Mouse (Mus musculus) heart, adult 18-20 months (tissue): ENCODE data around the gene Cdrt4. TPM values are rescaled to one million over a fixed set of nuclear protein-coding genes. Genes with fewer than 3 reads are reported as not detected.
A peak's percentile ranks its signal among the peaks of the same experiment; 100 is the strongest.

Experiments used
- DNase-seq, 2 experiments: peaks; one replicate each; pipeline ENCODE4 v3.0.0; 2021 to 2022; ENCODE audit warnings: mixed read lengths in 1 of 2
- total RNA-seq, 2 experiments: library from RNA; stranded (reverse); gene quantifications; 2 replicates each; pipeline ENCODE4 v1.2.3; 2021

Cdrt4 gene
- total RNA-seq, 2 experiments from 2014 or later = not detected

DNA sequence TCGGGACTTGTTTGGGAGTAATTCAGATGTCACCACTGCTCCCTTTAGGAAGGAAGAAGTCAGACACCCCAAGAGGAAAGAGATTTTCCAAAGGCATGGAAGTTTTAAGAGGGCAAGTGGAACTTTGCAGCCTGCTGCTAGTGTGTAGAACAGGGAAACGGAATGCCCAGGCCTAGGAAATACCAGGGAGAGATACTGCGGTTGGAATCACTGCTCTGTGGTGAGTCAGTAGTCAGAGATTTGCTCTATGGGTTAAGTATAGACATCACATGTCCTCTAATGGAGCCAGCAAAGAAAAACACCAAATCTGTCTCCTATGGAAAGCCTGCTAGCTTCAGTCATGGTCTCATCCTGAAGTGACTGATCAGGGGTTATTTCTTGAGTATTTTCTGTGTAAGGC lies 10.8 kb upstream of the Cdrt4 start:
- no peak for DNase-seq

DNA sequence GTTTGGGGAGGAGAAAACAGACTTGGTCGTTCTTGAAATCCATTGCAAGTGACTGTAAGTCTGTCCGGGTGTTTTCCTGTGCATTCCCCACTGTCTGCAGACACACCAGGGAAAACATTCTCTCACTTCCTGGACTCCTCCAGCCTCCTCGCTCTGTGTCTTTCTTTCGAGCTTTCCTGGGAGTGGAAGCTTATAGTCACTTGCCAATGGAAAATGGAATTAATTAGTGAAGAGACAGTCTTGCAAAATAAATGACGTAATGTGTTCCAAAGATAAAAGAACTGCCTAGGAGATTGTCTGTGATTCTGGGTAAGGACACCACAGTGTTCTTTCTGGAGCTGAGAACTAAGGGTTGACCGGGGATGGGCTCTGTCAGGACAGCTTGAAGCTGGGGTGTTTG lies 7.5 kb upstream of the Cdrt4 start:
- DNase-seq = peak; percentile 52 to 63

DNA sequence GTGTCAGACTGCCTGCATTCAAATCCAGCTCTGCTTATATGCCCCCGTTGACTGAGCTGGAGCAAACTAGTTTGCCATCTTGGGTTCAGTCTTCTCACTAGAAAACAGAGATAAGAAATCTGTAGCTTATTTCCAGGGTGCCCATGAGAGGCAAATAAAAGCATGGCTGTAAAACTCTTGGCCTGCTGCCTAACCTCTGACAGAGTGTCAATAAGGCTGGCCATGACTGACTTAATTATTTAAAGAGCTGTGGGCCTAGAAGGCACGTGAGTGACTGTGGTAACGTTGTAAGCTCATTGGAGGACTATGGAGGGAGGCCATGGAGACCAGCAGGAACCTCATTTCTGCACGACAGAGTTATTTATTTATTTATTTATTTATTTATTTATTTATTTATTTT lies 5.5 kb upstream of the Cdrt4 start:
- DNase-seq = no peak

DNA sequence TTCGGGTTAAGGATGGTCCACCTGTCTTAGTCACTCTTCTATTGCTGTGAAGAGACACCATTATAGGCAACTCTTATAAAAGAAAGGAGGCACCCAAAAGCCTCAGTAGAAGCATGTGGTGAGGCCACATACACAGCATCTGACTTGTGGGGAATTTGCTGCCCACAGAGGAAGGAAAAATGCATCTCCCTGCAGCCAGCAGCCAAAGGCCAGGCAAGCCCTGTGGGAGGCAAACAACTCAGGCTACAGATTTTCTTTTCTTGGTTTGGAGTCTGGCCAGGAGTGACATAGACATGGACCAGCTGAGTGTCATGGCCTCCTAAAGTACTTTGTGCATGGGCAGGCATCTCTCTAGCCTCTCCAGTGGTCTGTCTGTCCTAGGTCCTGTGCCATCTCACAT lies 1.4 kb upstream of the Cdrt4 start:
- DNase-seq = peak in 1 of 2 experiments; percentile 56

DNA sequence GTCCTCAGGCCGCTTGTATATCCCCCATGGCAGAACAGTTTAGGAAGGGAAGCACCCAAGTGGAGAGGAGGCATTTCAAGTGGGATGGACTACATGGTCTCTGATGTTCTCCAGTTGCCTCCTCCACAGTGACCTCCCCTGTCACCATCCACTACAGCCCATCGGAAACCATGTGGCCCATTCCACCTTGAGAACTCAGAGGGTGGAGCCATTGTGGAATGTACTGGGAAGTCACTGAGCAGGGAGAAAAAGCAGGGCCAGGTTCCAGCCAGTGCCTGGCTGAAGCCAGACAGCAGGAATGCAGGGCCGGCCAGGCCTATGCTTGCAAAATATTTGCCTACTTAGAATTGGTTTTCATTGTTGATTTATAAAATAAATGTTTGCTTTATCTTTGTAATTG lies 3.8 kb downstream of the Cdrt4 start:
- peak in 1 of 2 experiments; percentile 25 for DNase-seq

DNA sequence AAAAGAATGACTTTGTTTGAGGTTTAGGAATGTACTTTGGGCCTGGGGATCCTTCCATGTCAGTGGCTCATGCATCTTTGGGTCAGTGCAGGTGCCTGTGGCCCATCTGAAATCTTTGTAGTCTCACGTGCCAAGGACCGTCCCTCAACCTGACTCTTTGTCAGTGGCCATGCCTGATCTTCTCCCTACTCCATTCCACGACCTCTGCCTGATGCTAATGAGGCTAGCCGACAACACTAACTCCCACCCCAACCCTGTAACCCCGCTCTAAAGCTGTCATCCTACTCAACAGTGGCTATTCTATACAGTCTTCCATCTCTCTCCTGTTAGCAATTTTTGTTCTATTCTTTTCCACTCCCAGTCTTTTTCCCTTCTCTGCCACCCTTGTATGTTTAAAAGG lies 4.2 kb downstream of the Cdrt4 start:
- DNase-seq = no peak

DNA sequence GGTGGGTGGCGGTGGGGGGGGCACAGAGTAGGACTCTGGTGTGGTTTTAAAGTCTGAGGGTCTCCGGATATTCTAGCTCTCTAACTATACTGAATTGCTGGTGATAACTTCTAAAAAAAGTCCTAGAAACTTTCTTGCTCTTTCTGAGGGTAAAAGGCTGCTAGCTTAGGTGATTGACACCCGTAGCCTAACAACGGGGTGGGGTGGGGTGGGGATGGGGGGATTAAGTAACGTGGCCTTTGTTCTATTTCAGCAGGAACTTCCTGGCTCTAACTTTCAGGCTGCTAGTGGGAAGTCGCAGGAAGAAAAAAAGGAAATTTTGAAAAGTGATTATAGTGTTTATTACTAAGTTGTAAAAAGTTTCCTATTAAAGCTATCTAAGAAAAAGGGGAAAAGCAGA lies 4.8 kb downstream of the Cdrt4 start:
- DNase-seq = no peak

DNA sequence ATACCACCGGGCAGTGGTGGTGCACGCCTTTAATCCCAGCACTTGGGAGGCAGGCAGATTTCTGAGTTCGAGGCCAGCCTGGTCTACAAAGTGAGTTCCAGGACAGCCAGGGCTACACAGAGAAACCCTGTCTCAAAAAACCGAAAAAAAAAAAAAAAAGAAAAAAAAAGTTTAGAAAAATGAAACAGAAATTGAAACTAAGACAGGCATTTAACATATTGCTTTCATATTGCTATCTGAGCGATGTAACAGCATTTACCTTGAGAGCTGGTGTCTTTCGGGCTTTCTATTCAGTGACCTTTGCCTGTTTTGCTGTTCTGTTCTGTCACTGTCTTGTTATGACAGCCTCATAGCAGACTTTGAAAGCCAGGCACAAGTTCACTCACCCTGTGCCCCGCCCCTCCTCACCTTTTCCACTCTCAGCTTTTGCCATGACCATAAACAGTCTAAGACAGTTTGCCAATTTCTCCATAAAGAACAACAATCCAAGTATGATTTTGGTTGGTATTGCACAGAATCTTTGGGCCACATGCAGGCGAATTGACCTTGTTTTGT lies 6.7 kb downstream of the Cdrt4 start:
- DNase-seq = no peak

DNA sequence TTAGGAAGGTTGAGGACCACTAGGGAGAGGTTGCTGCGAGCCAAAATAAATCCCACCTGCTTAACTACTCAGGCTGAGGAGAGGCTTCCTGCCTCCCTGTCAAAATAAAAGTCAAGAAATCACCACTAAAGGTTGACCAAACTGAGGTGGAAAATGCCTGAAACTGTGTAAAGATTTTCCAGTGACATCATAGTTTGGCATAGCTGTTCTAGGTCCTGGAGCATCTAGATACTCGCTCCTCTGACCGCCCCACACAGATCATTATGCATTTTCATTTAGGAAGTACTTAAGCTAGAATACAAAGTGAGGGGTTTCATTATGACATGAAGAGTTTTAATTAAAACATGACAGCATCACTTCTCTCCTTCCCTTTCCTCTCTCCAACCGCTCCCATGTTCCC lies 12.3 kb downstream of the Cdrt4 start:
- DNase-seq = no peak

DNA sequence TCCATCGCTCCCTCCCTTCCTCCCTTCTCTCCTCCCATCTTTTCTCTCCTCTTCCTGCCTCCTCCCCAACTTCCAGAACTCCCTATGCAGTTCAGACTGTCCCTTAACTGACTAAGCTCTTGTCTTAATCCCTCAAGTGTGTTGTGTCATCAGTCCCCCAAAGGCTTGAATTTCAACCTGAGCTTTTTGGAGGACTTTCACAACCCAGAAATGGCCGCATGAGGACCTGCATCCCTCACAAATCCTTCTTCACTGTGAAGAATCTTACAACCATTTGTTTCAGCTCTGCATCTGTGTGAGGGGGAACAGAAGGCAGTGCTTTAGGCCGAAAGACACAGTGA lies 15.4 kb downstream of the Cdrt4 start:
- DNase-seq = peak in 1 of 2 experiments; percentile 9

DNA sequence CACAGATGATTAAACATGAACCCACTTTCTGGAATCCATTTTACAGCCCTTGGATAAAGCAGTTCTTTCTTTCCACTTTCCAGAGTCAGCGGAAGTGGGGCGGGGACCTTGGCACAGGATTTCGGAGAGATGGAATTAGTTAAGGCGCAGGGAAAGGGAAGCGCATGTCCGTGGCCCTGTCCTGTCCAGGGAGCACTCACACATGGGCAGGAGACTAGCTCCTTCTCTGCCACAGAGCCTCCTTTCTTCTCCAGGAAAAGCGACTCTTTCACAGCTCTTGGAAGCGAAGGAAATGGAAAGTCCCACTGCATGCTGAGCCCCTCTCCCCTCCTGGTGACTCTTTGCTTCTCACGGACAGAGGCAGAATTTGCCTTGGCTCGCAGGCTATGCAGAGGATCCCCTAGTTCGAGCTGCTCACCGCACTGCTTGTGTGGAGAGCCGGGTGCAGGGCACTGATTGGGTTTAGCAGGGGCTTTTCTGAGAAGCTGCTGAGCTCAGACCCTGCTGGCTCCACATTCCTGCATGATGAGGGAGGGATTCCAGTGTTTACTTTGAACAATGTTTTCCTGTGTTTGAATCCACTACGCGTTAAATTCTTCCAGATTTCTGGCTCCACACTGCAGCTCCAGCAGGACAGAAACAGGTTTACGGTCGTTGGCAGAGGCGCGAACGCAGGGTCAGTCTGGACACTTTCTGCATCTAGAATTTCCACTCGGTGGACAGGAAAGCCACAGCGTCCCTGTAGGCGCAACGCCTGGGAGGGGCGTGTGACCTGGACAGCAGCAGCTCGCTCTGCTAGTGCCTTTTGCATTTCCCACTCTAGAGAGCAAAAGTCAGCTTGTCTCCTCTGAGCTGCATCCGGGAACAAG lies 16.0 kb downstream of the Cdrt4 start:
- peak; percentile 71 to 79 for DNase-seq

DNA sequence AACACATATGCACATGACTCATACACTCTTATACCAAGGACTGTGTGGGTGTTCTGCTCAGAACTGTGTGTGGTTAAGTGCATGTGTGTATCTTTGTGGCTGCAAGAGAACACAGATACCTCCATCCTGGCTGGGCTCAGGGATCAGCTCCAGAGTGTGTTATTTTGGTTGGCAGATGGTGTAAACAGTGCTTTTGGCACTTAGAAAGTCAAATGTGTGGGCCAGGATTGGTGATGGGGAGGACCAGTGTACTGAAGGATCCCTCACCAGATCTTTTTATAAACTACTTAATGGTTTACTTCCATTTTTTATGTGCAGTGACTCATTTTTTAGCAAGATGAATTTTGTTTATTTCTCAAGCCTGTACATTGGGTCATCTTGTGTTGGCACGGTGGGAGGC lies 26.2 kb downstream of the Cdrt4 start:
- no peak for DNase-seq

DNA sequence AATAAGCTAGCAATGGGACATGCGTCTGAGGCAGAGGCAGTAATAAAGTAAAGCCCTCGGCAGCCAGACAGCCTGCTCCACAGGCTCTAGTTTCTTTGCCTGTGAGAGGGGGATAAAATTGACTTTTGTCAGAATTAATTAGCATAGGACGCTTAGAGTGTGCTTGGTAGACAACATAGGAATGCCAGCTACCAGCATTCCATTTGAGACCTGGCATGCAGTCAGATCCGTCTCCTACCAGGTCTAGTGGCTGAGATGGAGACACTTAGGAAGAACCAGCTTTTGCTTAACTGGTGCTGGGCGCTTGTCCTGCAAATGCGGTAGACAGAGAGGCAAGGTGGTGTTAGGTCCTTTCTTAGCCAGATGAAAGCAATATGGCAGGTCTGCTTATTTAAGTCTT lies 27.9 kb downstream of the Cdrt4 start:
- DNase-seq = no peak

DNA sequence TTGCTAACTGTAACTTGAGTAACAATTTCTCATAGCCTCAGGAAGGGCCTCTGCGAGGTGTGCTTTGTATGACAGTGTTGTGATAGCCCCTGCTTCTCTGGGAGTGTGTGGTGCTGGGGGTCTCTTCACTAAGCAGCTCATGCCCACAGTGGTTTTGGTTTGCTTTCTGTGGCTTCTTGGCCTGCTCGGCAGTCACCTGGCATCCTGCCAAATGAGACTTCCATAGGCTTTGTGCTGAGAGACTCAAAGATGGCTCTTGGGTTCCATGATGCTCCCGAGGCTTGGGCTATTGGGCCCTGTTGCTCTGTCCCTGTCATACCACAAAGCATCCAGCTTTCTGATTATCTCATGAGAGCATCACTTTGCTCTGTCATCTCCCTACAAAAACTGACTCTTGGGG lies 30.7 kb downstream of the Cdrt4 start:
- DNase-seq = peak; percentile 14 to 32

DNA sequence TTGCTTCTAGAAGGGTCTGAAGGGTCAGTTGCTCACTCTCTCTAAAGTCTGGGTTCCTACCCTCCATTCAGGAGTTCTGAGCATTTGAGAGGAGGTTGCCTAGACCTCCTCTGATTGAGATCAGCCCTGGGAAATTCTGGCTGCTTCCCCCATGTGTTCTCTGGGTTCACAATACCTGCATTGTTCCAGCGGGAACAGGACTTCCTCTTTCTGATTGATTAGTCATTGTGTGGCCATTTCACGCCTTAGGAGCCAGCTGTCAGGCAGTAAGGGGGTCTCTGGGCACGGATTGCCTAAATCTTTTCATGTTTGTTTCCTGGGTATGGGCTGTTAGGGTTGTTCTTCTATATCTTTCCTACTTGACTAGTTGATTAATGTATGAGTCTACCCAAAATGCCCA lies 32.8 kb downstream of the Cdrt4 start:
- DNase-seq = peak in 1 of 2 experiments; percentile 12

DNA sequence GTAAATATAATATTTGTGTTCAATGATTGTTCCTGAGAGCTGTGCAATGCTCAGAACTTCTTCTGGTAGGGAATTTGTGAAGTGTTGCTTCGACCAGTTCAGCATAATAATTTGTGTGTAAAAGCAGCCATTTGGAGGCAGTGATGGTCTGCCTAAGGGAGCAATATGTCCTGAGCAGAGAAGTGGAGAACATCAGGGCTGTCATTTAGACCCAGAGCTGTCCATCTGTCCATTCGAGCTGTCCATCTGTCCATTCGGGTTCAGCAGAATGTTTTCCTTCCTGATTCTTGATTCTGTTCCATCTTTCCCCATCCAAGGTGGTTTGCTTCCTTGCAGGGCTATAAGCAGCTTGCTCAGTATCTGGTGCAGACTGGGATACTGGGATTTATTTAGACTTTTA lies 33.4 kb downstream of the Cdrt4 start:
- no peak for DNase-seq

DNA sequence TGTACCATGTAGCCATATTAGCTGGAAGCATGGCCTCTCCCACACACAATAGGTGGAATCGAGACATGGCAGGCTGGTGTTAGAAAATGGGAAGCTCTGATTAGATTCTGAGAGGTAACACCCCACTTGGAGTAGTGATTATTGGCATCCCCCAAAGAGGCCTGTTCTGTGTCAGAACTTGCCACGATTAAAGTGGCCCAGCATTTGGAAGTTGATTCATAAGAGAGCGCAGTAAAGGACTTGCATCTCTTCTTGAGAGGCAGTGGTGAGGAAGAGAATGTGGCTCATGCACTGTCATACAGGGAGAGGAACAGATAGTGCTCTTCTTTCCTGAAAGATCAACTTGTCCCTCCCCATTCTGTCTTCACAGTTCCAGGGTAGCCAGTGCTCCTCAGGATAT lies 34.1 kb downstream of the Cdrt4 start:
- DNase-seq = no peak

DNA sequence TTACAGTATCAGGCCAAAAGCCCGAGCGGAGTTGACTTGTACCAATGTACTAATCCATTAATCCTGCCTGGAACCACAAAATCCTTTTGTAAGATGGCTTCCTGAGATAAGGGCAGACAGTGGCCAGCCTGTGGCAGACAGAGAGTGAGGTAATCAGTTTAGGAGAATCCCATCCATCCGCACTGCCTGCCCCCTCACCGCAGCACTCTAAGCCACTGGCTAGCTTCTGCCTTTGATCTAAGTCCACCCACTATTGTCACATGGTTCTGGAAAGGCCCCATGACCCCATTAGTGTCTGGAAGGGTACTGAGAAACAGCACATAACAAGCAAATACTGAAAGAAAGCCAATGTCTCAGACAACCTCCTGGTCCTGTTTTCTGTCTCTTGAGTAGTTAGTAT lies 35.6 kb downstream of the Cdrt4 start:
- no peak for DNase-seq

DNA sequence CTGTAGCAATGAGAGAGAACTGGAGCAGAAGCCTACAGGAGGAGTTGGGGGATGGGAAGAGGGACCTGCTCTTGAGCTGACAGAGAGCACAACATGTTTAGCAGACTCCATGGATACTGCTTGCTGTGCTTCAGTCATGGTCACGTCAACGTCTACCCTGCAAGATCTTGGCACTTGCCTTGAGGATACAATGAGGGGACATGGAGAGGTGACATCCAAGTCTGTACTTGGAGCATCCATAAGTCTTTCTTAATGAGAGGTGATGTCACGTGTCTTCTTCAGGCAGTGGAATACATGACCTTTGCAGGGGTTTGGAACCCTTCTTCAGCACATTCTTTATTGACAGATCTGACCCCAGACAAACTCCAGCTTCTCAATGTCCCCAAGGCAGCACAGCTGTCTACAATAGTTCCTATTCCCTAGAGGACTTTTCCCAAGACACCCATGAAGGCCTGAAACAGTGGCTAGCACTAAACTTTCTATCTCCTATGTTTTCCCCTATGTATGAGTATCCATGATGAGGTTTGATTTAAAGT lies 39.2 kb downstream of the Cdrt4 start:
- no peak for DNase-seq

DNA sequence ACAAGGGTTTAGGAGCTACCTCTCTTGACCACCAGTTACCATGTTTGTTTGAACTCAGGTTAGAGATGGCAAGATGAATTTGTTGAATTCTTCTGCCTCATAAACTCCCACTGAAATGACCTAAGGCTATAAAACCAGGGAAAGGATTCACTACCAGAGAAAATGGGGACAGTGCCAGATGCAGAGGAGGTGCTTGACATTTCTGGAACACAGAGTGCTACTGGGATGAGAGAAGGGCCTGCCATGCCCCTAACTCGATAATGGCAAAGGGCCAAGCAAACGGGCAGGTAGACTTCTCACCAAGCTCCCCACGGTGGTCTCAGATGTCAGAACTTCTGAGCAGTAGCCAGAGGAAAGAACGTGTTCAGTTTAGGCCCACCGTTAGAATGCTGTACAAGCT lies 39.8 kb downstream of the Cdrt4 start:
- no peak for DNase-seq

DNA sequence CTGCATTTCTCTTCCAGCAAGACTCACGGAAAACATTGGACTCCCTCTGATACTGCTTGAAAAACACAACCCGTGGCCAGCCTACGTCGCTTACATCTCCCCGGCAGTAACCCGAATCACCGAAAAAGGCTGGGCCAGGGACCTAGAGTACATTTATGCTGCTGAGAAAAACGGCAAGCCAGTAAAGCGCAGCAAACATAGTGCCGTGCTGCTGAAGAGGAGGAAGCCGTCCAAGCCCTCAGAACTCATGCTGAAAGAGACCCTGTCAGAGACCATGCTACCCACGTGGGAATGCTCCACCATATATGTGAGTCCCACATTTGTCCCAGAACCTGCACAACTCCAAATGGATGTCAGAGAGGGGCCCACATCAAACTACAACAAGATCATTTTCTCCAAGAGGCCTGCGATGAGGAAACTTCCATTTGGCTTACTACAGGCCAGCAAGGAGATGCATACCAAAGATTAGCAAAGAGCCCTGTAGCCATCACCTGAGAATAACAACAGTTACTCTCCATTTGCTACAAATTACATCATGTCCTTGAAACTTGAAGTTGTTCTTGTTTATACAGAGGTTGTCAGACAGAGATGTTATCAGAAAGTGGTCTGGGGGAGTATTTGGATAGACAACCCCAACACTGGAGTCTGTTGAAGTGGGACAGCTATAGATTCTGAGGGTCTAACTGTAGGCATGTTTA lies 41.7 kb downstream of the Cdrt4 start:
- no peak for DNase-seq

DNA sequence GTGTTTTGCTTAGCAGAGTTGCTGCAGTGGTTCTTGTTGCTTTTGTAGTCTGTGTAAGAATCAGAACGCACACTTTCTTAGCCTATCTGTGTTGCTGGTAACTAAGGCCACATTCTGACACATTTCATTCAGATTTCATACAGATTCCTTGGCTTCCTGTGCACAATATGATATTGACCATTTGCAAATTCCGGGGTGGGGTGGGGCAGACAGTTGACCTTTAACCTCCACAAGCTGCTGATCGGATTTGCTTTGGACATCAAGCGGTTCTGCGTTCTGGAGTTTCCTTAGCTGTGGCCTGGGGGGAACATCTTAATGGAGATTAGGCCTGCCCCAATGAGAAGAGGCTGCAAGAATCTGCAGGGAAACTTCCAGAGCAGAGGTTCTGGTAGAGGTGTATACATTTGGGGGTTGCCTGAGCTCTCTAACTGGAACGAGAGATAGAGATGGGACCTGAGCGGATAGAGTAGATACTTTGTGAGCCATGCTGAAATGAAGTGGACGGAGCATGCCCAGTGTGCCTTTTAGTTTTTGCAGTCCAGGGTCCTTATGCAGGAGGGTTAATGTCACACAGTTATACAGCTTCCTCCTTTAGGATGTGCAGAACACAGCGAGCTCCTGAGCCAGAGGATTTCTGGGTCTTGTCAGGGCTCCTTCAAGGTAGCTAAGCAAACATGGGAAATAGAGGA lies 44.2 kb downstream of the Cdrt4 start:
- DNase-seq = no peak
